Mouse (Mus musculus) lung, adult 2 months (tissue): ENCODE results near the gene Draxin. TPM values are rescaled to one million over a fixed set of nuclear protein-coding genes. Genes with fewer than 3 reads are reported as not detected.
A peak's percentile ranks its signal among the peaks of the same experiment; 100 is the strongest.

ENCODE experiments used
- DNase-seq: peaks from one replicate; pipeline ENCODE4 v3.0.0; 2022
- H3K4me1 ChIP-seq: fragments of 200-500 bp; 2 replicates; pipeline ENCODE4 v1.6.1; 2011; ENCODE audit warnings: low read length; ENCODE audit not compliant: control insufficient read depth, insufficient read depth
- H3K4me3 ChIP-seq: fragments of 200-500 bp; replicated peaks from 2 replicates; pipeline ENCODE3; 2011; ENCODE audit warnings: low read depth, mild to moderate bottlenecking, control low read depth, low read length; ENCODE audit errors: extremely low read depth
- CTCF ChIP-seq: fragments of 200-500 bp; IDR thresholded peaks from 2 replicates; pipeline ENCODE4 v1.5.1; 2011; ENCODE audit warnings: mild to moderate bottlenecking, low read length, control low read depth; ENCODE audit not compliant: insufficient read depth
- POLR2A ChIP-seq: fragments of 200-500 bp; IDR thresholded peaks from 2 replicates; pipeline ENCODE4 v1.6.1; 2011; ENCODE audit warnings: low read depth, mild to moderate bottlenecking, control low read depth, low read length, borderline replicate concordance; ENCODE audit errors: extremely low read depth
- WGBS: fragments of 180-500 bp; shearing (Covaris S2); methylation state at CpG from one replicate; pipeline ENCODE4 v1.1.7; 2018; 5-methylcytosine and 5-hydroxymethylcytosine counted together
- polyA plus RNA-seq: library from polyadenylated mRNA; depleted of rRNA; stranded (reverse); fragments of >200 nt; gene quantifications from 2 replicates; pipeline ENCODE4 v1.2.3, GENCODE M21; 2012

The Draxin gene
- polyA plus RNA-seq, 1 experiment = 0.59 TPM

DNA sequence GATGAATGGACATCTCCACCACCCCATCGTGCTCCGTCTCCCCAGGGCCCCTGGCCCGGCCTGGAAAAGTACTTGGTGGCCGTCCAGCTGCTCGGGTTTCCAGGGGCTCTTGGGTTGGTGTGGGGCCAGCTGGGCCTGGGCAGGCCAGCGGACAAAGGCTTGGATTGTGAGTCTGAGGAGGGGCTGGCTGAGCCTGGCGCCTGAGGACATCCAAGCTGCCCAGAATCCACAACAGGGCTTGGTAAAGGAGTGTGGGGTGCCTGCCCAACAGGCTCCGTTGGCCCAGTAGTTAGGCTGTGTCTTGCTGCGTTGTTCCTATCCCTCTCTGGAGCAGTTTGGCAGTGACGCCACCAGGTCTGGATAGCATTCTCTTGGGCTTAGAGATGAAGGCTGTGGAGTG, 35.9 kb upstream of the Draxin start:
- H3K4me3 ChIP-seq = no peak overlapping the region
- no peak for DNase-seq
- no peaks in the 10 kb centered on the region; the same call in 1 of the 2 replicates for H3K4me1 ChIP-seq
- WGBS = 18% methylated on average over 10 of the region's 10 CpGs
- no peak for TF ChIP-seq POLR2A
- TF ChIP-seq CTCF = no peak

DNA sequence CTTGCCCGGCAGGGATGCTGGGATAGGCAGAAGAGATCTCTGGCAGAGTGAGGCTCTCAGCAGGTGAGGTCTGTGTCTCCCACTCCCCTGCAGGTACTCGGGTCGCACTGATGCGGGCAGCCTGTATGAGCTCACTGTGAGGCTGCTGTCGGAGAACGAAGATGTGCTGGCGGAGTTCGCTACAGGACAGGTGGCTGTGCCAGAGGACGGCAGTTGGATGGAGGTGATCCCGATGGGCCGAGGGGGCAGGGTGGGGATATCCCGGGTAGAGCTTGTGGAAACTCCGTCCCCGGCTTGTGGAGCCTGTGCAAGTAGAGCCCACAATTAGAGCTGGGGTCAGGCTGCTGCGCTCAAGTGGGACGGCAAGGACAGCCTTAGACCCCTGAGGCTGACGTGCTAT, 35.1 kb upstream of the Draxin start:
- 13% methylated on average over 17 of the region's 17 CpGs for WGBS
- Histone ChIP-seq H3K4me3 (no peak overlapping the region), H3K4me1 (no peaks in the 10 kb centered on the region; the same call in 1 of the 2 replicates)
- no peak for DNase-seq
- TF ChIP-seq POLR2A (no peak), CTCF (no peak)

DNA sequence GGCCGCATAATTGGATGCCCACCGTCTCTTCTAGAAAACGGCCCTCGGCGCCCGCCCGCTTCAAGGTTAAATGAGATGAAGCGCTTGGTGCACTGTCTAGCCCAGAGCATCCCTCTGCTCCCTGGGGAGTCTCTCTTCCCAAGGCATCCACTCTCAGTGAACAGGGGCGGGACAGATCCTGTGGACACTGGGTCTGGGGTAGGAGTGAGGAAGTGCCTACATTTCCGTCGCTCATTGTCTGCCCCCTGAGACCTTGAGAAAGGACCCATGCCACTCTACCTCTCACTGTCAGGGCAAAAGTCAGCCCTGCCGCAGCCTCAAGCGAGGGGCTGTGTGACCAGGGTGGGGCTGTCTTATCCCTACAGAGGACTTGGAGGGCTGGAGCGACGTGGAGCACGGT, 34.0 kb upstream of the Draxin start:
- Histone ChIP-seq H3K4me3 (no peak overlapping the region), H3K4me1 (no peaks in the 10 kb centered on the region; the same call in 1 of the 2 replicates)
- DNase-seq = no peak
- 3% methylated on average over 16 of the region's 16 CpGs for WGBS
- no peak for TF ChIP-seq CTCF
- TF ChIP-seq POLR2A = no peak

DNA sequence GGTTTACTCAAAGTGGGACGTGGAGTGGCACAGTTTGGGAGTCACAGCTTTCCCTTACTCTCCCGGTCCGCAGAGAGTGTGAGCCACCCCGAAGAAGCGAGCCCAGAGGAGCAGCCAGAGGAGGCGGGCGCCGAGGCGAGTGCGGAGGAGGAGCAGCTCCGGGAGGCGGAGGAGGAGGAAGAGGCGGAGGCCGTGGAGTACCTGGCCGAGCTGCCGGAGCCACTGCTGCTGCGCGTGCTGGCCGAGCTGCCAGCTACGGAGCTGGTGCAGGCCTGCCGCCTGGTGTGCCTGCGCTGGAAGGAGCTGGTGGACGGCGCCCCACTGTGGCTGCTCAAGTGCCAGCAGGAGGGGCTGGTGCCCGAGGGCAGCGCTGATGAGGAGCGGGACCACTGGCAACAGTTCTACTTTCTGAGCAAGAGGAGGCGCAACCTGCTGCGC, 33.5 kb upstream of the Draxin start:
- Histone ChIP-seq H3K4me3 (peak overlapping the region; percentile 10), H3K4me1 (no peaks in the 10 kb centered on the region; the same call in none of the 2 replicates)
- no peak for TF ChIP-seq POLR2A
- TF ChIP-seq CTCF = peak; percentile 60
- WGBS = under 1% methylated on average over 28 of the region's 29 CpGs
- DNase-seq = peak; percentile 74

DNA sequence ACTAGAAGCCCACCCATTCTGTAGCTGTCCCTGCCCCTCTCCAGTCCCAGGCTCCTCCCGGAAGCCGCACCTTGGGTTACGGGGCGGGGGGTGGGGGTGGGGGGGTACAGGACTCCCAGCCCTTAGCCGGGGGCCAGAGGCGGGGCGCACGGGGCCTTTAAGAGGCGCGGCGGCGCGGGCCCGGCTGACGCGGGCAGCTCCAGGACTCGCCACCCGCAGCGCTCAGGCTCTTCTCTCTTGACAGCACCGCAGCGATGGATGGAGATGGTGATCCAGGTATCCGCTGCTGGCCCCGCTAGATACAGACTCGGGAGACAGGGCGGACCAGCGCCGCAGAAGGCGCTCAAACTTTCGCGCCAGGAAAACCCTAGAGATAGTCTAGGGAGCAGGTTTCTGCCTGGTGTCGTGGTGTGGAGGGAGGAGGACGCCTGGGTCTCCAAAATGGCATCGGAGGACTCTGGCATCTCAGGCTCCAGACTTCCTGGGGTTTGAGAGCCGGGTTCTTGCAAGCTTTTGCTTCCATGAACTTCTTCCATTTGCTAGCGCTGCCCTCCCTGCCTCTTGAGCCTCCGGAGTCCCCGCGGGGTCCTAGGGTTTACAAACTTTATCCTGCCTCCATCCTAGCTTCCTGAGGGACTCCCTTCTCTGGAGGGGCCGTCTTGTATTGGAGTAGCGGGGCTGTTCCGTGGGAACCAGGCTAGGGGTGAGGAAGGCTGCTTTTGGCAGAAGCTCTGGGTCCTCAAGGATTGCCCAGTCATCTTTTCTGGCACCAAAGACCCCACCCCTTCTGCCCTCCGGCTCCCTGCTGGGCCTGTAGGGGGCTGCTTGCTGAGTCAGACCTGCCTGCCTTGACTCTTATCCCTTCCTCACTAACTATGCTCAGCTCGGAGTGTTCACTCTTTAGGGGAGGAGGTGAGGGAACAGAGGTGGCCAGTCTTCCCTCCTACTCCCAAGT, 30.2 kb upstream of the Draxin start, which contains the start of the genes Fbxo44 and Fbxo2:
Gene Fbxo44, minus strand, starts transcription at position 47 of the 955 bp plus-strand sequence.
Gene Fbxo2, plus strand, starts transcription at position 186 of the 955 bp plus-strand sequence.
- H3K4me3 ChIP-seq = peak within 1 kb of the TSS; percentile 56

DNA sequence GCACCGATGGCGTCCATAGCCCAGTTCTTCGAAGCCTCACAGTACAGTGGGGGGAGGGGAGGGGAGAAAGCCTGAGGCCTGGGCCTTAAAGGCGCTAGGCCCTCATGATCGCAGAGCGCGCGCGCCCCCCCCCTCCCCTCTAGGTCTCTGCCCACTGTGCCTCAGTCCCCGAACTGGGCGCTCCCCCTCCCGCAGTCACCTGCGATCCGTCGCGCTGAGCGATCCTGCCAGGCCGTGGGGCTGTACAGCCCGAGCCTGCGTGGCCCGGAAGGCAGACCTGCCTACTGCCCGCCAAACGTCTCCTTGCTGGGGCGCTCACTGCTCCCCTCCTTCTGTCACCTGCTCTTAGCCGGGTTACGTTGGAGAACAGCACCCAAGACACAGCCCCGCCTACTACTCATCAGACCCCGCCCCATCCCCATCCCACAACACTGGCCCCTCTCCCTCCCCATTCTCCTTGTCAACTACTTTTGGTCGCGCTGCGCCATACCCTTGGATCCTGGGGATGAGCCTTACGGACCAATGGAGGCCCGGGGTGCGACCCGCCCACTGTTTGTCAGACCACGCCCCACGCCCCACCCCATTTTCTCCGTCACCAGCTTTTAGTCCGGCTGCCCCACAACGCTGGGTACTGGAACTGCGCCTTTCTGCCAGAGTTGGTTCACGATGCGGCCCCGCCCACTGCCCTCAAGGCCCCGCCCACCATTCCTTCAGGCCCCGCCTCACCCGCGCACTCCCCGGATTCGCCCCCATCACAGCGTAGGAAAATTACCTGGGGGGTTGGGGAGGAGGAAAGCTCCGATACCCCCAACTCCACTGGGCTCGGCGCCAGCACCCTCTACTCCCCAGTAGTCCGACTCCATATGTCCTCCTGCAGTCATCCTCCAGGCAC, 29.3 kb upstream of the Draxin start:
- peak; percentile 91 for DNase-seq
- no peaks in the 10 kb centered on the region; the same call in none of the 2 replicates for H3K4me1 ChIP-seq
- WGBS = 1% methylated on average over 52 of the region's 55 CpGs
- TF ChIP-seq CTCF = no peak
- TF ChIP-seq POLR2A = peak; percentile 58; the same call in 1 of the 2 replicates
- H3K4me3 ChIP-seq = peak overlapping the region; percentile 56

More for the DNA sequence above, 30.2 kb upstream of the Draxin start, which contains the start of the genes Fbxo44 and Fbxo2:
- peak; percentile 46 for DNase-seq
- no peak for TF ChIP-seq CTCF
- no peak for TF ChIP-seq POLR2A
- WGBS = 2% methylated on average over 43 of the region's 43 CpGs
- no peaks in the 10 kb centered on the region; the same call in none of the 2 replicates for H3K4me1 ChIP-seq

DNA sequence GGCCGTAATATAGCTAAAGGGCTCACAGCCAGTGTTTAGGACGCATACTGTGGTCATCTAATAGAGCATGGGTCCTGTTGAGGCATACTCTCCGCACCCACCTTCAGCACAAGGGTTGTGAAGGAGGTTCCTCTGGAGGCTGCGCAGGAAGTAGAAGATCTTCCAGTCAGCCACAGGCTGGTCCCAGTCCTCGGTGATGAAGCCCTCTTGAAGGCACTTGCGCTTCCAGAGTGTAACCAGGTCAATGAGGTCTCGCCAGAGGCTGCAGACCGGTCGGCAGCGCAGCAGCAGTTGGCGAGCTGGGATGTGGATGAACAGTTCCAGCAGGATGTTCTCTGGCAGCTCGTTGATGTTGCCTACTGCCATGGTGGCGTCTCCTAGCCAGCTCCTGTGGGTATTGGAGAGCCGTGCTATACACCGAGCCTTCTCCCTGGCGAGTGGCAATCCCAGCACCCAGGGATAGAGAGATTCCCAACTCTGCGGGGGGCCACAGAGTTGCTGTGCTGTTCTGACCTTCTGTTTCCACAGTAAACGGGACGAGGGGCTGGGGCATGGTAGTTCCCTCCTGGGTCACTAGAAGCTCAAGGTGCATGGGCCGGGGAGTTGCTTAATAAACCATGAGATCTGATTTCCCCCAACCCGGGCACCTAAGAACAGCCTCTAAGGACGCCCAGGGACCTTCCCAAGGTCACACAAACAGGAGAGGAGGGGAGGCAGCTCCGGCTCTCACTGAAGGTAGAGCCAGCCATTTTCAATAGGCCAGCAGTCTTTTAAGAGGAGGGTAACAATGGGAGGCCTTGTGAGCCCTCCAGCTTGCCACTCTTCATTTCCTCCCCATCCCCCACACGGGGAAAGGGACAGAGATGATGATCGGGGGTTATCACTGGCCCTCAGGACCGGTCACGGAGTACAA, 28.2 kb upstream of the Draxin start:
- Histone ChIP-seq H3K4me1 (no peaks in the 10 kb centered on the region; the same call in 1 of the 2 replicates), H3K4me3 (peak overlapping the region; percentile 42)
- WGBS = 48% methylated on average over 27 of the region's 27 CpGs
- no peak for DNase-seq
- no peak for TF ChIP-seq CTCF
- TF ChIP-seq POLR2A = no peak

DNA sequence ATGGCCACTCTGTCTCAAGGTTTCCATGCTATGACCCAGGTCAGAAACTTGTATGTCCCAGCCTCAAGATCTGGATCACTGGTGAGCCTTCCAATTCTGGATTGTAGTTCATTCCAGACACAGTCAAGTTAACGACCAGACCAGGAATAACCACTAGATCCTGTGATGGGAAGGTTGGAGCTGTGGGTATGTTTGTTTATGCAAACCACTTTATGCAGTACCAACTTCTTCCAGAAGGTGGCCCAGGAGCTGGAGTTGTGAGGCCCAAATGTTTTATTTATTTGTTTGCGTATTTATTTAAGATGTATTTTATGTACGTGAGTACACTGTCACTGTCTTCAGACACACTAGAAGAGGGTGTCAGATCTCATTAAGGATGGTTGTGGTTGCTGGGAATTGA, 24.5 kb upstream of the Draxin start:
- no peak for DNase-seq
- 49% methylated on average over 3 of the region's 3 CpGs for WGBS
- Histone ChIP-seq H3K4me3 (no peak overlapping the region), H3K4me1 (peaks cover 3% of the 10 kb centered on the region; the same call in 1 of the 2 replicates)
- TF ChIP-seq POLR2A (no peak), CTCF (0 out of 2 replicates have a peak, but pooled peaks have one; percentile 7)
